Mouse (Mus musculus) heart, embryonic 16.5 days (tissue): ENCODE measurements at regions not wholly inside any gene's neighbourhood (a gene's known extent, or its start where the extent isn't known, plus 50 kb on each side); places are given as distances from the start of the nearest gene placed in this dataset.

Experiments
- ATAC-seq: fragments of 200-750 bp; cut with Nextera tagmentation; replicated peaks from 2 replicates; pipeline ENCODE4 v1.8.0; 2017; ENCODE audit warnings: moderate number of reproducible peaks; ENCODE audit not compliant: insufficient read depth, low FRiP score; ENCODE audit errors: extremely low read depth
- H3K27ac ChIP-seq: fragments of 300-500 bp; sonication (generic); 2 replicates; pipeline ENCODE4 v1.5.1; 2014; ENCODE audit warnings: mild to moderate bottlenecking, low read length, control low read depth, moderate library complexity
- H3K27me3 ChIP-seq: fragments of 300-500 bp; sonication (generic); 2 replicates; pipeline ENCODE4 v1.6.1; 2014; ENCODE audit warnings: low read length, mixed read lengths; ENCODE audit not compliant: control insufficient read depth, insufficient read depth
- H3K36me3 ChIP-seq: fragments of 300-500 bp; sonication (generic); 2 replicates; pipeline ENCODE4 v1.6.1; 2014; ENCODE audit not compliant: control insufficient read depth, insufficient read depth
- H3K4me1 ChIP-seq: fragments of 300-500 bp; sonication (generic); 2 replicates; pipeline ENCODE4 v1.6.1; 2014; ENCODE audit warnings: low read length, mixed read lengths; ENCODE audit not compliant: control insufficient read depth, insufficient read depth
- H3K4me2 ChIP-seq: fragments of 300-500 bp; sonication (generic); 2 replicates; pipeline ENCODE4 v1.6.1; 2014; ENCODE audit warnings: low read depth, mild to moderate bottlenecking, control low read depth, low read length
- H3K4me3 ChIP-seq: fragments of 300-500 bp; sonication (generic); 2 replicates; pipeline ENCODE4 v1.5.1; 2014; ENCODE audit warnings: mild to moderate bottlenecking, control low read depth, low read length
- H3K9ac ChIP-seq: fragments of 300-500 bp; sonication (generic); 2 replicates; pipeline ENCODE4 v1.6.1; 2014; ENCODE audit warnings: low read length, control low read depth
- H3K9me3 ChIP-seq: fragments of 300-500 bp; sonication (generic); replicated peaks from 2 replicates; pipeline ENCODE4 v1.6.1; 2016; ENCODE audit warnings: low read length; ENCODE audit not compliant: control insufficient read depth
- WGBS: fragments of 180-500 bp; shearing (Covaris S2); extraction: QIAGEN DNeasy Blood & Tissue Kit; methylation state at CpG from one replicate; pipeline ENCODE4 v1.1.7; 2014; 5-methylcytosine and 5-hydroxymethylcytosine counted together

GRCm38 (mm10) chr11:114281041-114281695 is 214.3 kb upstream of the Sdk2 start:
- WGBS, result 81% methylated on average over 14 of the region's 14 CpGs

GRCm38 (mm10) chr11:114277513-114278304 is 210.9 kb upstream of the Sdk2 start:
- no peak overlapping the region for H3K4me3 ChIP-seq
- no peak overlapping the region for H3K4me2 ChIP-seq
- H3K9me3 ChIP-seq, result no peaks in the 10 kb centered on the region
- H3K36me3 ChIP-seq, result no peaks in the 10 kb centered on the region
- no peaks in the 10 kb centered on the region for H3K4me1 ChIP-seq
- no peaks in the 10 kb centered on the region for H3K27me3 ChIP-seq
- WGBS, result 80% methylated on average over 26 of the region's 26 CpGs
- H3K27ac ChIP-seq, result no peak overlapping the region
- ATAC-seq, result no peak
- no peak overlapping the region for H3K9ac ChIP-seq

More at GRCm38 (mm10) chr11:114281041-114281695, 214.3 kb upstream of the Sdk2 start:
- Histone ChIP-seq H3K4me2 (no peak overlapping the region), H3K9ac (no peak overlapping the region), H3K9me3 (no peaks in the 10 kb centered on the region), H3K4me1 (no peaks in the 10 kb centered on the region), H3K27me3 (no peaks in the 10 kb centered on the region), H3K36me3 (no peaks in the 10 kb centered on the region), H3K4me3 (no peak overlapping the region), H3K27ac (no peak overlapping the region)
- ATAC-seq, result no peak

GRCm38 (mm10) chr11:114270358-114271072 is 203.7 kb upstream of the Sdk2 start:
- no peak overlapping the region for H3K4me3 ChIP-seq
- 78% methylated on average over 10 of the region's 10 CpGs for WGBS
- no peak overlapping the region for H3K4me2 ChIP-seq
- no peak overlapping the region for H3K27ac ChIP-seq
- H3K9me3 ChIP-seq, result no peaks in the 10 kb centered on the region
- no peak for ATAC-seq
- H3K27me3 ChIP-seq, result no peaks in the 10 kb centered on the region
- no peaks in the 10 kb centered on the region for H3K4me1 ChIP-seq
- no peaks in the 10 kb centered on the region for H3K36me3 ChIP-seq
- no peak overlapping the region for H3K9ac ChIP-seq

GRCm38 (mm10) chr11:114261959-114262358 is 195.1 kb upstream of the Sdk2 start:
- H3K4me2 ChIP-seq, result no peak overlapping the region
- WGBS, result 74% methylated on average over 4 of the region's 4 CpGs

GRCm38 (mm10) chr11:114258218-114258617 is 191.4 kb upstream of the Sdk2 start:
- Histone ChIP-seq H3K4me1 (no peaks in the 10 kb centered on the region), H3K4me2 (no peak overlapping the region), H3K4me3 (no peak overlapping the region), H3K27ac (no peak overlapping the region), H3K9ac (no peak overlapping the region), H3K27me3 (0 out of 2 replicates have a peak, but pooled peaks cover 3% of the 10 kb centered on the region), H3K36me3 (no peaks in the 10 kb centered on the region), H3K9me3 (no peaks in the 10 kb centered on the region)
- no peak for ATAC-seq
- WGBS, result 66% methylated on average over 9 of the region's 9 CpGs

More at GRCm38 (mm10) chr11:114261959-114262358, 195.1 kb upstream of the Sdk2 start:
- Histone ChIP-seq H3K27ac (no peak overlapping the region), H3K27me3 (no peaks in the 10 kb centered on the region), H3K9ac (no peak overlapping the region), H3K4me3 (no peak overlapping the region), H3K4me1 (no peaks in the 10 kb centered on the region), H3K9me3 (no peaks in the 10 kb centered on the region), H3K36me3 (no peaks in the 10 kb centered on the region)
- ATAC-seq, result no peak

GRCm38 (mm10) chr11:114257756-114258155 is 190.9 kb upstream of the Sdk2 start:
- Histone ChIP-seq H3K36me3 (no peaks in the 10 kb centered on the region), H3K4me1 (no peaks in the 10 kb centered on the region), H3K9me3 (no peaks in the 10 kb centered on the region), H3K27ac (no peak overlapping the region), H3K4me2 (no peak overlapping the region), H3K27me3 (0 out of 2 replicates have a peak, but pooled peaks cover 3% of the 10 kb centered on the region), H3K9ac (no peak overlapping the region), H3K4me3 (no peak overlapping the region)
- no peak for ATAC-seq
- WGBS, result 33% methylated on average over 6 of the region's 6 CpGs

- H3K4me1 ChIP-seq, result no peaks in the 10 kb centered on the region
- no peaks in the 10 kb centered on the region for H3K36me3 ChIP-seq
- 74% methylated on average over 4 of the region's 4 CpGs for WGBS
- H3K9ac ChIP-seq, result no peak overlapping the region
- H3K27me3 ChIP-seq, result 0 out of 2 replicates have a peak, but pooled peaks cover 3% of the 10 kb centered on the region
- no peak overlapping the region for H3K4me2 ChIP-seq
- no peak overlapping the region for H3K4me3 ChIP-seq
- H3K27ac ChIP-seq, result no peak overlapping the region
- no peak for ATAC-seq
- no peaks in the 10 kb centered on the region for H3K9me3 ChIP-seq
Measured at GRCm38 (mm10) chr11:114257061-114257460, 190.2 kb upstream of the Sdk2 start.

GRCm38 (mm10) chr11:114254344-114254743 is 187.5 kb upstream of the Sdk2 start:
- 42% methylated on average over 1 of the region's 1 CpGs for WGBS
- 0 out of 2 replicates have a peak, but pooled peaks cover 3% of the 10 kb centered on the region for H3K27me3 ChIP-seq
- no peaks in the 10 kb centered on the region for H3K36me3 ChIP-seq

More at GRCm38 (mm10) chr11:114254344-114254743, 187.5 kb upstream of the Sdk2 start:
- no peak overlapping the region for H3K4me3 ChIP-seq
- no peak overlapping the region for H3K4me2 ChIP-seq
- H3K27ac ChIP-seq, result no peak overlapping the region
- H3K4me1 ChIP-seq, result no peaks in the 10 kb centered on the region
- no peak for ATAC-seq
- H3K9me3 ChIP-seq, result no peaks in the 10 kb centered on the region
- H3K9ac ChIP-seq, result no peak overlapping the region
